Mouse (Mus musculus) bone marrow macrophage, adult 2 months (primary cell): Measurements from ENCODE around the gene Nr2e3.

Experiments
- CTCF ChIP-seq: IDR thresholded peaks from 2 replicates; pipeline ENCODE4 v1.5.1; 2012; ENCODE audit warnings: low read depth, mild to moderate bottlenecking, low read length, moderate library complexity
- POLR2A ChIP-seq: IDR thresholded peaks from 2 replicates; pipeline ENCODE4 v1.6.1; 2012; ENCODE audit warnings: mild to moderate bottlenecking, low read depth, low read length, borderline replicate concordance

- TF ChIP-seq CTCF: no peak
- no peak for TF ChIP-seq POLR2A
These were observed 30.9 kb upstream of the Nr2e3 start for GRCm38 (mm10) chr9:59991407-59991806.
